8 mouse cellular contexts compared by ENCODE assay signal in genomic region chr11:74649647-74650551, GRCm38 (mm10). TPM values are rescaled to one million over a fixed set of nuclear protein-coding genes. Genes with fewer than 3 reads are reported as not detected.
A peak's percentile ranks its signal among the peaks of the same experiment; 100 is the strongest.
DNase-seq lines count a peak whose midpoint lies in the region; ATAC-seq lines count a peak whose summit lies in the region.

No protein-coding gene starts in this region.

- peak overlapping the region; percentile 84 for H3K9ac ChIP-seq in hindbrain, embryonic 11.5 days (ENCODE audit: low read depth, low read length)
- peak overlapping the region; percentile 83 for H3K9ac ChIP-seq in limb, embryonic 12.5 days (replicated peaks)
- peak overlapping the region; percentile 84 for H3K9ac ChIP-seq in midbrain, embryonic 13.5 days (replicated peaks)

- no peaks in the 10 kb centered on the region for H3K9me3 ChIP-seq in megakaryocyte, embryonic 14.5 days
- H3K9me3 ChIP-seq in hindbrain, embryonic 11.5 days (ENCODE audit: control insufficient read depth, low read length), result no peaks in the 10 kb centered on the region
- no peaks in the 10 kb centered on the region for H3K9me3 ChIP-seq in limb, embryonic 12.5 days
- H3K9me3 ChIP-seq in midbrain, embryonic 13.5 days, result no peaks in the 10 kb centered on the region

- H3K36me3 ChIP-seq in megakaryocyte, embryonic 14.5 days (replicated peaks; ENCODE audit: low read length), result peaks cover 28% of the 10 kb centered on the region
- no peaks in the 10 kb centered on the region for H3K36me3 ChIP-seq in hindbrain, embryonic 11.5 days (ENCODE audit: control insufficient read depth, insufficient read depth, low read length)
- H3K36me3 ChIP-seq in limb, embryonic 12.5 days, result 0 out of 2 replicates have a peak, but pooled peaks cover 4% of the 10 kb centered on the region
- no peaks in the 10 kb centered on the region for H3K36me3 ChIP-seq in midbrain, embryonic 13.5 days

- WGBS in hindbrain, embryonic 11.5 days, result 2% methylated on average over 50 of the region's 53 CpGs
- WGBS in limb, embryonic 12.5 days, result under 1% methylated on average over 53 of the region's 53 CpGs
- WGBS in midbrain, embryonic 13.5 days, result 2% methylated on average over 52 of the region's 53 CpGs

- H3K4me2 ChIP-seq in hindbrain, embryonic 11.5 days (replicated peaks; ENCODE audit: low read depth, low read length), result peak overlapping the region; percentile 94
- peak overlapping the region; percentile 90 for H3K4me2 ChIP-seq in limb, embryonic 12.5 days
- peak overlapping the region; percentile 95 for H3K4me2 ChIP-seq in midbrain, embryonic 13.5 days (replicated peaks)

- peaks cover 67% of the 10 kb centered on the region for H3K4me1 ChIP-seq in megakaryocyte, embryonic 14.5 days
- H3K4me1 ChIP-seq in hindbrain, embryonic 11.5 days (replicated peaks; ENCODE audit: control insufficient read depth, insufficient read depth, low read length), result peaks cover 13% of the 10 kb centered on the region; the same call in 1 of the 2 replicates
- peaks cover 35% of the 10 kb centered on the region for H3K4me1 ChIP-seq in limb, embryonic 12.5 days (replicated peaks)
- H3K4me1 ChIP-seq in midbrain, embryonic 13.5 days (replicated peaks), result peaks cover 49% of the 10 kb centered on the region

- DNase-seq in NIH3T3 (ENCODE audit: low read depth), result peak; percentile 37
- DNase-seq in embryo, embryonic 10.5 days (ENCODE audit: low spot score), result peak; percentile 24
- peak; percentile 42 for DNase-seq in hindbrain, embryonic 11.5 days (ENCODE audit: low spot score)
- DNase-seq in natural killer cell, adult 2 months (ENCODE audit: low spot score in 2 of 2), result no peak

- peak overlapping the region; percentile 76 for H3K27ac ChIP-seq in hindbrain, embryonic 11.5 days (ENCODE audit: low read depth, low read length)
- peak overlapping the region; percentile 72 for H3K27ac ChIP-seq in limb, embryonic 12.5 days
- 0 out of 2 replicates have a peak overlapping the region, but pooled peaks have one; percentile 46 for H3K27ac ChIP-seq in midbrain, embryonic 13.5 days

- peak overlapping the region; percentile 97 for H3K4me3 ChIP-seq in megakaryocyte, embryonic 14.5 days (replicated peaks)
- H3K4me3 ChIP-seq in hindbrain, embryonic 11.5 days (ENCODE audit: low read depth, low read length), result peak overlapping the region; percentile 95
- H3K4me3 ChIP-seq in limb, embryonic 12.5 days (replicated peaks), result peak overlapping the region; percentile 97
- peak overlapping the region; percentile 82 for H3K4me3 ChIP-seq in midbrain, embryonic 13.5 days (replicated peaks)

- H3K27me3 ChIP-seq in megakaryocyte, embryonic 14.5 days (replicated peaks), result no peaks in the 10 kb centered on the region
- no peaks in the 10 kb centered on the region for H3K27me3 ChIP-seq in hindbrain, embryonic 11.5 days (ENCODE audit: control insufficient read depth, insufficient read depth, low read length)
- H3K27me3 ChIP-seq in limb, embryonic 12.5 days, result no peaks in the 10 kb centered on the region
- no peaks in the 10 kb centered on the region for H3K27me3 ChIP-seq in midbrain, embryonic 13.5 days

- no peak for ATAC-seq in megakaryocyte, adult 5-6 weeks (ENCODE audit: poor library complexity, severe bottlenecking)
- ATAC-seq in hindbrain, embryonic 11.5 days (ENCODE audit: low FRiP score), result peak; percentile 77
- ATAC-seq in limb, embryonic 12.5 days (ENCODE audit: insufficient number of reproducible peaks, insufficient read depth, low FRiP score, low TSS enrichment, low read depth), result peak; percentile 69
- peak; percentile 80 for ATAC-seq in midbrain, embryonic 13.5 days

RNA-seq across cellular contexts. Expression of gene Cluh, which starts 0.6 kb away (rescaled TPM):
- 2.1 and 8.3 TPM in 2 replicates for polyA plus RNA-seq in megakaryocyte, embryonic 14.5 days (2012; ENCODE audit: insufficient read depth, low replicate concordance)
- 11.9 and 13.7 TPM in 2 replicates for total RNA-seq in megakaryocyte, adult 5-6 weeks (2015)
- 13.3 and 13.7 TPM in 2 replicates for total RNA-seq in megakaryocyte, adult 5-6 weeks (2017)
- 8.0 and 8.9 TPM in 2 replicates for polyA plus RNA-seq in hindbrain, embryonic 11.5 days (2014; fragmentation: Nextera tagmentation; extraction: Ambion mirVana)
- 22.5 and 25.7 TPM in 2 replicates for polyA plus RNA-seq in limb, embryonic 12.5 days (2016; fragmentation: Nextera tagmentation; extraction: Ambion mirVana)
- 12.7 and 14.2 TPM in 2 replicates for polyA plus RNA-seq in midbrain, embryonic 13.5 days (2015; fragmentation: Nextera tagmentation; extraction: Ambion mirVana)

RNA-seq across cellular contexts. Expression of gene Ccdc92b, which starts 30.5 kb away (rescaled TPM):
- polyA plus RNA-seq in megakaryocyte, embryonic 14.5 days (2012; ENCODE audit: insufficient read depth, low replicate concordance), result 0.06 and 0.41 TPM in 2 replicates
- total RNA-seq in megakaryocyte, adult 5-6 weeks (2015), result 0.05 and 0.27 TPM in 2 replicates
- not detected in 2 replicates for total RNA-seq in megakaryocyte, adult 5-6 weeks (2017)
- polyA plus RNA-seq in hindbrain, embryonic 11.5 days (2014; fragmentation: Nextera tagmentation; extraction: Ambion mirVana), result 1.2 and 1.7 TPM in 2 replicates
- polyA plus RNA-seq in limb, embryonic 12.5 days (2016; fragmentation: Nextera tagmentation; extraction: Ambion mirVana), result 0.58 and 0.84 TPM in 2 replicates
- 1.7 and 1.8 TPM in 2 replicates for polyA plus RNA-seq in midbrain, embryonic 13.5 days (2015; fragmentation: Nextera tagmentation; extraction: Ambion mirVana)

RNA-seq across cellular contexts. Expression of gene Rap1gap2, which starts 39.2 kb away (rescaled TPM):
- 0.42 and 0.81 TPM in 2 replicates for polyA plus RNA-seq in megakaryocyte, embryonic 14.5 days (2012; ENCODE audit: insufficient read depth, low replicate concordance)
- 22.2 and 22.3 TPM in 2 replicates for total RNA-seq in megakaryocyte, adult 5-6 weeks (2015)
- total RNA-seq in megakaryocyte, adult 5-6 weeks (2017), result 33.9 and 34.3 TPM in 2 replicates
- polyA plus RNA-seq in hindbrain, embryonic 11.5 days (2014; fragmentation: Nextera tagmentation; extraction: Ambion mirVana), result 2.7 and 3.1 TPM in 2 replicates
- polyA plus RNA-seq in limb, embryonic 12.5 days (2016; fragmentation: Nextera tagmentation; extraction: Ambion mirVana), result 1.1 TPM in 2 replicates
- polyA plus RNA-seq in midbrain, embryonic 13.5 days (2015; fragmentation: Nextera tagmentation; extraction: Ambion mirVana), result 7.3 and 10.4 TPM in 2 replicates

Comparison
In these comparisons a context has a peak if more than half of its experiments do, and no peak if none do; other contexts are left out.
1. DNase-seq: peak in NIH3T3 (single experiment), embryo, embryonic 10.5 days (single experiment) and hindbrain, embryonic 11.5 days (single experiment); none in natural killer cell, adult 2 months (0 of 2).
2. Peak in every context shown above with its lines, with median percentiles within 50 percentile points of each other: H3K4me3 ChIP-seq, H3K27ac ChIP-seq, H3K4me2 ChIP-seq and H3K9ac ChIP-seq.